Mouse (Mus musculus) liver, embryonic 16.5 days (tissue): Measurements from ENCODE around the gene Ltf. TPM values are rescaled to one million over a fixed set of nuclear protein-coding genes. Genes with fewer than 3 reads are reported as not detected.

Experiments
- ATAC-seq: fragments of 200-750 bp; cut with Nextera tagmentation; 2 replicates; pipeline ENCODE4 v1.8.0; 2017; ENCODE audit warnings: low read depth, mild to moderate bottlenecking, moderate number of reproducible peaks, moderate library complexity
- H3K27ac ChIP-seq: fragments of 300-500 bp; sonication (generic); 2 replicates; pipeline ENCODE4 v1.5.1; 2014; ENCODE audit warnings: mild to moderate bottlenecking, low read length
- H3K27me3 ChIP-seq: fragments of 300-500 bp; sonication (generic); 2 replicates; pipeline ENCODE4 v1.6.1; 2014; ENCODE audit warnings: low read depth, low read length, mixed read lengths; ENCODE audit not compliant: control insufficient read depth, insufficient read depth
- H3K36me3 ChIP-seq: fragments of 300-500 bp; sonication (generic); 2 replicates; pipeline ENCODE4 v1.6.1; 2014; ENCODE audit warnings: mild to moderate bottlenecking; ENCODE audit not compliant: control insufficient read depth, insufficient read depth
- H3K4me1 ChIP-seq: fragments of 300-500 bp; sonication (generic); 2 replicates; pipeline ENCODE4 v1.6.1; 2014; ENCODE audit warnings: low read depth, low read length, mixed read lengths; ENCODE audit not compliant: control insufficient read depth
- H3K4me2 ChIP-seq: fragments of 300-500 bp; sonication (generic); 2 replicates; pipeline ENCODE4 v1.6.1; 2014; ENCODE audit warnings: low read depth, low read length, mixed read lengths
- H3K4me3 ChIP-seq: fragments of 300-500 bp; sonication (generic); 2 replicates; pipeline ENCODE4 v1.5.1; 2014; ENCODE audit warnings: low read depth, mild to moderate bottlenecking, low read length
- H3K9ac ChIP-seq: fragments of 300-500 bp; sonication (generic); 2 replicates; pipeline ENCODE4 v1.6.1; 2014; ENCODE audit warnings: low read depth, low read length
- H3K9me3 ChIP-seq: fragments of 300-500 bp; sonication (generic); replicated peaks from 2 replicates; pipeline ENCODE4 v1.6.1; 2016; ENCODE audit warnings: low read length; ENCODE audit not compliant: control insufficient read depth
- WGBS: fragments of 180-500 bp; shearing (Covaris S2); extraction: QIAGEN DNeasy Blood & Tissue Kit; methylation state at CpG from one replicate; pipeline ENCODE4 v1.1.7; 2014; ENCODE audit not compliant: insufficient replicate concordance; 5-methylcytosine and 5-hydroxymethylcytosine counted together
- polyA plus RNA-seq: library from polyadenylated mRNA; unstranded; fragments of >200 nt; fragmentation: Nextera tagmentation; extraction: Ambion mirVana; gene quantifications from 2 replicates; pipeline ENCODE4 v1.2.1, GENCODE M21; 2015

Gene Ltf
- polyA plus RNA-seq, 1 experiment from 2014 or later, result 211 TPM

DNA sequence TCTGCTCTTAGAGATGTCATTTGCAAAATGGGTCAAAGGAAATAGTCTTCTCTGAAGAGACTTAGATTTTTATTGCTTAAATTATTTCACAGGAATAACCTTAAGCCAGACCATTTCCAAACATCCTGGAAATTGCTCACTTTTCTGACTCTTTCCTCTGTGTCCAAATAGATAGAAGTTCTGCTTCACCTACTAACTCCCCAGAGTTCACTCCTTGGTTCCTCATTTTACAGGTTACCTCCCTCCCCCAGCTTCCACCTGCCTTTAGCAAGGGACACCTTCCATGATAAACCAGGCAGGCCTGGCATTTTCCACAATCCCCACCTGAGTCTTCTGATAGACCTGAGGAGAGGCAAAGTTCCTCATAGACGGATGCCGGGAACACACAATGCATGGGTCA lies 12.5 kb upstream of the Ltf start:
- Histone ChIP-seq H3K4me2 (no peak overlapping the region), H3K4me1 (peaks cover 4% of the 10 kb centered on the region), H3K4me3 (no peak overlapping the region), H3K9ac (no peak overlapping the region), H3K9me3 (no peaks in the 10 kb centered on the region), H3K36me3 (no peaks in the 10 kb centered on the region; the same call in 1 of the 2 replicates), H3K27ac (no peak overlapping the region), H3K27me3 (no peaks in the 10 kb centered on the region)
- WGBS, result 68% methylated on average over 2 of the region's 2 CpGs
- no peak for ATAC-seq

DNA sequence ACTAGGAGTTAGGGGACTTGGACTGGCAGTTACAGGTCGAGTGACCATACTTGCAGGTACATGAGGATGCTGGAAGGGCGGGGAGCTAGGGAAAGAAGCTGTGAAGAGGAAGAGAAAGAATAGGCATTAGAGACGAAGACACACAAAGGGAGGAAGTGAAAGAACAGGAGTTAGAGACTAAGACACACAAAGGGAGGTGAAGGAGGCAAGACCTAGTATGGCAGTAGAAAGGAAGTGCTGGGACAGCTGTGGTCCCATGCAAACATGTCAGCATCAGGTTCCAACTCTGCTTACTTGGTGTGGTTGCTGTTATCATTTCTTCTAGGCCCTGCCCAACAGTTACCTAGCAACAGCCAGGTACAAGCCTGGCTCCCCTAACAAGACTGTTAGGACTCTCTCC lies 9.3 kb upstream of the Ltf start:
- Histone ChIP-seq H3K9me3 (no peaks in the 10 kb centered on the region), H3K4me1 (no peaks in the 10 kb centered on the region)
- 47% methylated on average over 3 of the region's 3 CpGs for WGBS

DNA sequence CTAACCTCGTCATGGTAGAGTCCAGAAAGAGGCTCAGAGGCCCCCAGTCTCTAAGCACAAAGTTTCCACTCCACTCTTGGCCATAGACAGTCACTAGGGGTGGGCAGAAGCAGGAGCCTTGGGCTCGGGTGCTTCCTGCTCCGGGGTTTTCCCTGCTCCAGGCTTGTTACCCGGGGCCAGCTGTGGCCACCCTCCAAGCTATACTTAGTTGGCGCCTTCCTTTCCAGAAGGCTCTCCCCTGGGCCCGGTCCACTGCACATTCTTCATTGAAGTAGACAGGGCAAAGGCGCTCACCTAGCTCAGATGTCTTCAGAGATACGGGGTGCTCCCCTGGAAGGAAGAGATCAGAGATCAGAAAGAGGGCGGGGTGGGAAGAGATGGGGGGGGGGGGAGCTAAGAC lies 7.5 kb upstream of the Ltf start:
- Histone ChIP-seq H3K27ac (no peak overlapping the region), H3K4me2 (no peak overlapping the region), H3K9ac (no peak overlapping the region), H3K36me3 (no peaks in the 10 kb centered on the region), H3K27me3 (no peaks in the 10 kb centered on the region), H3K4me3 (no peak overlapping the region), H3K9me3 (no peaks in the 10 kb centered on the region), H3K4me1 (no peaks in the 10 kb centered on the region)
- WGBS, result 67% methylated on average over 9 of the region's 9 CpGs
- ATAC-seq, result no peak

More for the DNA sequence above, 9.3 kb upstream of the Ltf start:
- Histone ChIP-seq H3K9ac (no peak overlapping the region), H3K27me3 (no peaks in the 10 kb centered on the region), H3K4me2 (no peak overlapping the region), H3K27ac (no peak overlapping the region), H3K4me3 (no peak overlapping the region), H3K36me3 (no peaks in the 10 kb centered on the region; the same call in 1 of the 2 replicates)
- ATAC-seq, result no peak

DNA sequence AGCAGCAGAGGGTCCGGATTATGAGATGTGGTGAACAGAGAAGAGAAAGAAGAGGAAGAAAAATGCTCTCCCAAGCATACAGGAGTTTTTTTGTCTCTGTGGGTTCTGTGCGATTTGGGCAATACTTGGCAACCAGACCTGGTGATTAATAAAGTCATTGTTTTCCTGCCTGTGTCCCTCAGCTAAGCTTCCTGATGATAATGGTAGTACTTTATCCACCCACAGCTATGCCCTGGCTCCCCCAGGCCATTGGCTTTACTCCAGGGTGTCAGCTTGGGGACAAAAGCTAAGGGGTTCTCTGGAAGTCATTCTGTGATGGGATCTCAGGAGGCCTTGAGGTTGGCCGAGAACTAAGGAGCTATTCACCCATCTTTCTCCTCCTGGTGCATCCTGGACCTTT lies 7.0 kb upstream of the Ltf start:
- Histone ChIP-seq H3K4me3 (no peak overlapping the region), H3K27ac (no peak overlapping the region), H3K27me3 (no peaks in the 10 kb centered on the region), H3K36me3 (no peaks in the 10 kb centered on the region), H3K4me1 (no peaks in the 10 kb centered on the region), H3K9me3 (no peaks in the 10 kb centered on the region), H3K4me2 (no peak overlapping the region), H3K9ac (no peak overlapping the region)
- no peak for ATAC-seq
- 34% methylated on average over 3 of the region's 3 CpGs for WGBS

DNA sequence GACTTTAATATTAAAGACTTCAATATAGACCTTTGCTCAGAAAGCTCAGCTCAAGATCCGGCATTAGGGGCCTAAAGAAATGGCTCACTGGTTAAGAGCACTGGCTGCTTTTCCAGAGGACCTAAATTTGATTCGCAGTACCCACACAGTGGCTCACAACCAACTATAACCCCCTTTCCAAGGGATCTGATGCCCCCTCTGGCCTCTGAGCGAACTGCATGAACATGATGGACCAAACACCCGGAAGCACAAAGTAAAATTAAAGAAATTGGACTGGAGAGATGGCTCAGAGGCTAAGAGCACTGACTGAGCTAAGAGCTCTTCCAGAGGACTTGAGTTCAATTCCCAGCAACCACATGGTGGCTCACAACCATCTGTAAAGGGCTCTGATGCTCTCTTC lies 3.4 kb upstream of the Ltf start:
- 70% methylated on average over 4 of the region's 4 CpGs for whole genome bisulfite sequencing
- ATAC-seq, result no peak

DNA sequence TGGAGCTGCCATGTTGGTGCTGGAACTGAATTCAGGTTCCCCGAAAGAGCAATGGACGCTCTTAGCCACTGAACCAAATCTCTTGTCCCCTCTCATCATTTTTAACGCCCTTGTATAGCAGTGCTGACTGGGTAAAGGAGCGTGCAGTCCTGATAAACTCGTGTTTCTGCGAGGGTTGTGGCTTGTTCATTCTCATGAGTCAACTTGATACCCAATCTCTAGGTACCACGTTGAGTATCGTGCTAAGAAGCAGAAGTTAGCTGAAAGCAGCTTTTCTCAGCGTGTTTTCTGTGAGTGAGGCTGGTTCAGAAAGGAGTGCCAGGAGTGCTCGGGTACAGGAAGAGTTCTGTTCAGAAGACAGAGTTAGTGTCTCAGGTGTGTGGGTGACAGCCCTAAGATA lies 7.7 kb downstream of the Ltf start:
- H3K4me3 ChIP-seq, result no peak overlapping the region
- no peak overlapping the region for H3K27ac ChIP-seq
- no peaks in the 10 kb centered on the region for H3K36me3 ChIP-seq
- H3K9ac ChIP-seq, result no peak overlapping the region
- H3K27me3 ChIP-seq, result no peaks in the 10 kb centered on the region
- no peaks in the 10 kb centered on the region for H3K9me3 ChIP-seq
- WGBS, result 55% methylated on average over 10 of the region's 10 CpGs
- ATAC-seq, result no peak
- H3K4me2 ChIP-seq, result no peak overlapping the region
- H3K4me1 ChIP-seq, result no peaks in the 10 kb centered on the region

More for the DNA sequence above, 3.4 kb upstream of the Ltf start:
- Histone ChIP-seq H3K9ac (no peak overlapping the region), H3K4me2 (no peak overlapping the region), H3K27ac (no peak overlapping the region), H3K4me3 (no peak overlapping the region), H3K27me3 (no peaks in the 10 kb centered on the region), H3K4me1 (peaks cover 2% of the 10 kb centered on the region; the same call in 1 of the 2 replicates), H3K9me3 (no peaks in the 10 kb centered on the region), H3K36me3 (no peaks in the 10 kb centered on the region)

DNA sequence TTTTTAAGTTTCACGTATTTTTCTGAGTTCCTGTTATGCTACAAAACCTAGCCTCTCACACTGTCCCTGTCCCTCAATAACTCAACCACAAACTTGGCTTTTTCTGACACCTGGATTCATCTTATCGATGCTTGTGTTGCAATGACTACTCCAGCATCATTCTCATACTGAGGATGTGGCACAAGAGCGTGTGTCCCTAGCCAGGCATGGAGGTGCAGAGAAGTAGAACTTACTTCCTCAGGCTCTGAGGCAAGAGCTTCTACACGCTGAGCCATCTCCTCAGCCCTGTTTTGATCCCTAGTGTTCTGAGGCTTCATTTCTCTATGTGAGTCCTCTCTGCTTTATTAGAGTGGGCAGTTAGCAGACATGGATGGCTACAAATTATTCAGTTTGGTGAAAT lies 14.6 kb downstream of the Ltf start:
- Histone ChIP-seq H3K9me3 (no peaks in the 10 kb centered on the region), H3K36me3 (no peaks in the 10 kb centered on the region), H3K27me3 (no peaks in the 10 kb centered on the region), H3K4me3 (no peak overlapping the region), H3K4me1 (no peaks in the 10 kb centered on the region; the same call in 1 of the 2 replicates), H3K27ac (no peak overlapping the region), H3K9ac (no peak overlapping the region), H3K4me2 (no peak overlapping the region)
- ATAC-seq, result no peak
- WGBS, result 48% methylated on average over 4 of the region's 4 CpGs

DNA sequence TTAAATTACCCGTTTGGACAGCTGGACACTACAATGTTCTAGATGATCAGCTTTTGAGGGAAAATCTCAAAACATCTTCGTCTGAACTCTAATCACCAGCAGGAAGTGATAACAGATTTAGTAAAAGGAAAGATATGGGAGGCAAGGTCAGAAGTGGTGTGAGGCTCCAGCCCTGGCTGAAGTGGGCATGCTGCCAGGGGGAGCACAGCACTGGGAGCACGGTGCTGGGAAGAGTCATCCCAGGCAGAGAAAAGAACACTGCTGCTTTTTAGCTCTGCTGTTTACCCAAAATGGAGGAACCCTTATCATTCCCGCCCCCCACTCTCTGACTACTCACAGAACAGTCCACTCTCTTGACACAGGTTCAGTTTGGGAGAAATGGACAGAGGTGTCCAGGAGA lies 20.9 kb downstream of the Ltf start:
- no peaks in the 10 kb centered on the region for H3K36me3 ChIP-seq
- H3K4me1 ChIP-seq, result no peaks in the 10 kb centered on the region; the same call in 1 of the 2 replicates
- H3K9ac ChIP-seq, result no peak overlapping the region
- no peak overlapping the region for H3K4me2 ChIP-seq
- no peaks in the 10 kb centered on the region for H3K27me3 ChIP-seq
- no peak overlapping the region for H3K4me3 ChIP-seq
- WGBS, result 54% methylated on average over 4 of the region's 4 CpGs
- H3K9me3 ChIP-seq, result no peaks in the 10 kb centered on the region
- ATAC-seq, result no peak
- no peak overlapping the region for H3K27ac ChIP-seq

DNA sequence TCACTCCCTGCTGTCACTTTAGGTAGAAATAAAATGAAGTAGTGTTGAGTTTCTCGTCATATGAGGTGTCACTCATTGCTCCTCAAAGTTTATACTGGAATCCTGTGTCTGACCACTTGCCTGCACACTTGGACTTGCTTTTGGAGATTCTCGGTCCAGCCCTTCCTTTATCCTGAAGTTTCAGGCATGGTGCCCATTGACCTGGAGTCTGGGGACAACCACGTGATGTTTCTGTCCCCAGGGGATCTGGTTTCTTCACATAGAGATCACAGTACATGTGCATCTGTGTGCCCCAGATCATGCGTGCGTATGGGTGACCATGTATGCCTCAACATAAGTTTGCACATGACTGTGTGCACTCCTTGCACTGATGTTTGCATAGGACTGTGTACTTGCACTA lies 23.2 kb downstream of the Ltf start:
- ATAC-seq, result no peak
- H3K9ac ChIP-seq, result no peak overlapping the region
- H3K9me3 ChIP-seq, result no peaks in the 10 kb centered on the region
- H3K27ac ChIP-seq, result no peak overlapping the region
- no peaks in the 10 kb centered on the region for H3K36me3 ChIP-seq
- 61% methylated on average over 5 of the region's 5 CpGs for WGBS
- no peaks in the 10 kb centered on the region for H3K27me3 ChIP-seq
- no peak overlapping the region for H3K4me3 ChIP-seq
- H3K4me2 ChIP-seq, result no peak overlapping the region
- no peaks in the 10 kb centered on the region; the same call in 1 of the 2 replicates for H3K4me1 ChIP-seq
